Mouse (Mus musculus): ENCODE results near the gene Slc25a44.
"Not testable (repeated sequence)": the region's sequence is repeated elsewhere in the genome, so short reads cannot be mapped to it uniquely, and the experiment has no call there.

Gene Slc25a44

DNA sequence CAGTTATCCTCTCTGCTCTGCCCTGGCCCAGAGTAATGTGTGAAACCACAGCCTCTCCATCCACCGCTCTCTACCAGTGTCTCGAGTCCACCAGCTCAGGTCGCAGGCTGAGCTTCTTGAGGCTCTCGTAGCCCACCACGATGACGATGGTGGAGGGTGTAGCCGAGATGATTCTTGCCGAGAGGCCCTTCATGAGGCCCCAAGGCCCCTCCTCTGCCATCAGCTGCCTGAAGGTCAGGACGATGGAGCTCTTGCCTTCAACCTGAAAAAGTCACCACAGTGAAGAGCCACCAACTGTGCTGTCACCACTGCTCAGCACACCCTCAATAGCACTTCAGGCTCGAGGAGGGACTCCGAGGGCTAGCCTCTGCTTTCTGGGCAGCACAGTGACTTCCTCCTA is 12.3 kb downstream of the Slc25a44 start:
- in situ Hi-C loops (cut with MboI, MseI): no loop called here

- in situ Hi-C loops (cut with MboI, MseI): no loop called here
Observed at GRCm38 (mm10) chr3:88411681-88412080, 13.3 kb downstream of the Slc25a44 start.

GRCm38 (mm10) chr3:88410645-88411031 is 14.3 kb downstream of the Slc25a44 start:
- in situ Hi-C loops (cut with MboI, MseI): no loop called here

- in situ Hi-C loops (cut with MboI, MseI): loop anchor here (5.0 kb wide), 3 partner anchors 62 to 122 kb away; partner anchors contain the start of gene Mex3a (in 1 of the 2)
Observed at GRCm38 (mm10) chr3:88409741-88410644, 14.9 kb downstream of the Slc25a44 start, which contains the start of gene Pmf1. TSS of gene Pmf1 (minus strand) at chr3:88410331.

DNA sequence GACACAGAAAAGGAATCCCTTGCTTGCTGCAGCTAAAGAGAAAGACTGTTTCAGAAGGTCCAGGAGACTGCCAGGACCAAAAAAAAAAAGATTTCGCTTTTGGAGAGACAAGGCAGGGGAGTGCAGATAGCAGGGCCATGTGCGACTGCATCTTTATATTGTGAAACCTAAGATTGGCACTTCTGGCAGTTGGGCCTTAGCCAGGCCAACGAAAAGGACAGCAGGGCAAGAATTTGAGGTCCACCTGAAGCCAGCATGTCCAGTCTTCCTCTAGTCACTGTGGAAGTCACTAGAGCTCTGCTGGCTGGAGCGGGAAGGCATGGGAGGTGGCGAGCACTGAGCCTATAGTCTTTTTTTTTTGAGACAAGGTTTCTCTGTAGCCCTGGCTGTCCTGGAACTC is 16.0 kb downstream of the Slc25a44 start:
- in situ Hi-C loops (cut with MboI, MseI): loop anchor here (5.0 kb wide), 3 partner anchors 63 to 123 kb away; partner anchors contain the start of gene Mex3a (in 1 of the 2)

- in situ Hi-C loops (cut with MboI, MseI): loop anchor here (5.0 kb wide), 3 partner anchors 65 to 125 kb away; partner anchors contain the start of gene Mex3a (in 1 of the 2)
Observed at GRCm38 (mm10) chr3:88407529-88407928, 17.4 kb downstream of the Slc25a44 start.

- in situ Hi-C loops (cut with MboI, MseI): loop anchor here (5.0 kb wide), 3 partner anchors 65 to 125 kb away; partner anchors contain the start of gene Mex3a (in 1 of the 2)
Observed at GRCm38 (mm10) chr3:88407090-88407489, 17.8 kb downstream of the Slc25a44 start.

DNA sequence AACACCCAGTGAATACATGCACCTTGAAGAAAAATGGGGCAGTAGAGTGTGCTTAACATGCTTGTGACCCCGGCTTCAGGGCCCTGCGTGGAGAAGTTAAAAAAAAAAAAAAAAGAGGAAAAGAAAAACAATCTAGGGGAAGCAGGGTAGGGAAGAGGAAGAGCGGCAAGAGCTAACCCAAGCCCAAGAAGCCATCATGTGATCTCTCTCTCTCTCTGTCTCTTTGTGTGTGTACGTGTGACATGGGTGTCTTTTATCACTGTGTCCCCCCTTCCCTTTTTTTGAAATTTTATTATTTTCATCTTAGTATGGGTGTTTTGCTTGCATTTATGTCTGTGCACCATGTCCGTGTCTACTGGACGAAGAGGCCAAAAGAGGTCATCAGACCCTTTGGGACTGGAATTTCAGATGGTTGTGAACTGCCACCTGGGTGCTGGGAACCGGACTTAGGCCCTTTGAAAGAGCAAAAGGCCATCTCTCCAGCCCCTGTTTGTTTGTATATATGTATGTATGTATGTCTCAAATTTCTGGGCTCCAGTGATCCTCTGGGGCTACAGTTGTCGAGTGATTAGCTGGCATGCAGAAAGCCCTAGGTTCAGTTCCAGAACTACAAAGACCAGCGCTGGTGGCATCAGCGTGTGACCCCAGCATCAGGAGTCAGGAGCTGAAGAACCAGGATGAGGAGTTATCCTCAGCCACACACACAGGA is 21.3 kb downstream of the Slc25a44 start:
- in situ Hi-C loops (cut with MboI, MseI): no loop called here

- in situ Hi-C loops (cut with MboI, MseI): no loop called here
Observed at GRCm38 (mm10) chr3:88398666-88399065, 26.3 kb downstream of the Slc25a44 start.

GRCm38 (mm10) chr3:88395742-88396141 is 29.2 kb downstream of the Slc25a44 start:
- in situ Hi-C loops (cut with MboI, MseI): no loop called here

DNA sequence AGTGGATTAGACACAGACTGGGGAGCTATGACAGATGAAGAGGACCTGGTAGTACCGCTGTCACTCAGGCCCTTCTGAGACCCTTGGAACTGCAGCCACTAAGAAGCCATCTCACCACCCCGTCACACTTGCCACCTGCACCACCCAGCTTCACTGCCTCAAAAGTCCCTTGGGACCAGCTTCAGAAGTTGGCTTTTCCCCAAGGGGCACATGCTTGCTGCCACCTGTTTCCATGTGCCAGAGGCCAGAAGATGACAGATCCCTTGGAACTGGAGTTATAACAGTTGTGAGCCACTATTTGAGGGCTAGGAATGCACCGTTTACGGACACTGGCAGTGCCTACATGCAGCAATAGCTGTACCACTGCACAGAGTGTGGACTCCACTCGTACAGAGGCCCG is 29.7 kb downstream of the Slc25a44 start:
- in situ Hi-C loops (cut with MboI, MseI): no loop called here

DNA sequence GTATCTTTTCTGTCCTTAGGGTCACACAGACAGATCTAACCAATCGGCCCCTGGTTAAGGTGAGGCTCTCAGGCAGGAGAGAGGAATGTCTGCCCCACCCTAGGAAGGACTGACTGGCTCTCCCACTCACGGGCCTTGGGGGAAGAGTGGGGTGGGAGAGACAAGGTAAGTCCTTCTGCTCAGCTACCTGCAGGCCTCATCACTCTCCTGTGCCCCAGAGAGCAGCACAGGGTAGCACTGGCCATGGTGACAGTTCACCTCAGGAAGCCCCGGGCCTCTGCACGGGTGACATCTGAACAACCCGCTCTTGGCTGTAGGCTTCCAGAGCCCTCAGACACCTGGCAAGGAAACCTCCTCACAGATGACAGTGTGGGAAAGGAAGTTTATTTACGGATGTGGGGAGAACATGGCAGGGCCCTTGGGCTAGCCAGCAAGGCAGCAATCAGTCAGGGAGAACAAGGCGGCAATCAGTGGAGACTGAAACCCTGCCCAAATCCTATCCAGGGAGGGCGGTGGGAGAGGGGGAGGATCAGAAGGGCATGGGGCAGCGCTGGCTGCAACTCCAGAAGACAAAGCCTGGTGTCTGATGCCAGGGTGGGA is 31.1 kb downstream of the Slc25a44 start:
- in situ Hi-C loops (cut with MboI, MseI): no loop called here

- in situ Hi-C loops (cut with MboI, MseI): no loop called here
Observed at GRCm38 (mm10) chr3:88384364-88384763, 40.6 kb downstream of the Slc25a44 start, which contains the start of gene Bglap. TSS of gene Bglap (minus strand) at chr3:88384464.

DNA sequence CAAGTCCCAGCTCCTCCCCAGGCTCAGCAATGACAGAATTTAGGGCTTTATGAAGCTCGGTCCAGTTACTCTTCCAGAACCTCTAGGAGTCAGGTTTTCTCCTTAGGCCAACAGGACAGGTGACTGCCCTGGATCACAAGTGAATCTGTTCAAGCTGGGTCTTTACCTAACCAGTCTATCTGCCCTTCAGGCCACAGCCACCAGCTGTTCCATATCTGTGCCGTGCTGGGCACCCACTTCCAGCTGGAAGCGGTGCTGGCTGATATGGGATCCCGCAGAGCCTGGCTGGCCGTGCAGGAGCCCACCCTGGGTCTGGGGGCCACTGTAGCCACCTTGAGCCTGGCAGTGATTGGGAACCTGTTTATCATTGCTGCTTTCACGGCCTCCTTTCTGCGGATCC is 42.6 kb downstream of the Slc25a44 start:
- in situ Hi-C loops (cut with MboI, MseI): not testable (repeated sequence)

DNA sequence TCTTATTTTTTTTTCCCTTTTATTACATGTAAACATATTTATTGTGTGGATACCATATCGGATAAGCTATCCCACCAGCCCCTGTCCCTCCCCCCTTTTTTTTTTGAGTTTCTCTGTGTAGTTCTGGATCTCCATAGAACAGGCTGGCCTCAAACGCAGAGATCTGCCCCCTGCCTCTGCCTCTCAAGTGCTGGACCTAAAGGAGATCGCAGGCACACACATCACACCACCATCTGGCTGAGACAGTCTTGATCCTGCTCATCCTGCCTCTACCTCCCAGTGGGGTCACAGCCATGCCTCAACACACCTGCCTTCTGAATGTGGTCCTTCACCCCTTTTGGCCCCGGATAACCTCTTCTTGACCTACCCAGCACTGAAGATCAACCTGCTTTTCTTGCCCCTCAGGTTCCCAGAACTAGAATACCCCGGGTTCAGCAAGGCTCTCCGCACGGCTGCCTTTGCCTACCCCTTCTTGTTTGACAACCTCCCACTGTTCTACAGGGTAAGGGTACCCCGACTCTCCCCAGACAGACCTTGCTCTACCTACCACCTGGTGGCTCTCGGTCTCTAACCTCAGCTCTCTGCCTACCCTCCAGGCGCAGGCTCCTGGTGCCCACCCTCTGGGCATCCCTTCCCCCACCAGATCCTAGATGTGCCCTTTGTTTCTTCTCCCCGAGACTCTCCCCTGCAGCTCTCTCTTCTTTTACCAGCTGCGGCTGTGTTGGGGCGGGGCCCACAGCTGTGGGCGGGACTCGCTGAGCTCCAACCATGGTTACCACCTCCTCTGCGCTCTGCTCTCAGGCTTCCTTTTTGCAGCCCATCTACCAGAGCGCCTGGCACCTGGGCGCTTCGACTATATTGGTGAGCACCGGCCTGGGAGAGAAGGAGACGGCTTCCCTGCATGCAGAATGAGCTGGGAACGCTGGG is 43.3 kb downstream of the Slc25a44 start:
- in situ Hi-C loops (cut with MboI, MseI): not testable (repeated sequence)

DNA sequence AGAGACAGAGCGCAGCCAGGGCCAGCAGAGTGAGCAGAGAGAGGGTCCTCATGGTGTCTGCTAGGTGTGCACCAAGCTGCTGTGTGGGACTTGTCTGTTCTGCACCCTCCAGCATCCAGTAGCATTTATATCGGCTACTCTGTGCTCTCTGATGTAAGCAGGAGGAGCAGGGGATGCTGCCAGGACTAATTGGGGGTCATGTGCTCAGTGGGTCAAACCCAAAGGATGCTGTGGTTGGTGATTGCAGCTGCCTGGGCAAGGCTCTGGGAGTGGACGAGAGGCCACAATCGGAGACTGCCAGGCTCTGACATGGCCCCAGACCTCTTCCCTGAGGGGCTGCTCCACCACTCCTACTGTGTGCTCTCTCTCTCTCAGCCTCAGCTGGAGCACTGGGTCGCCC is 46.3 kb downstream of the Slc25a44 start, which contains the start of gene Bglap2:
Gene Bglap2, minus strand, starts transcription at position 101 of the 400 bp plus-strand sequence.
- in situ Hi-C loops (cut with MboI, MseI): not testable (repeated sequence)

GRCm38 (mm10) chr3:88376644-88377043 is 48.3 kb downstream of the Slc25a44 start:
- in situ Hi-C loops (cut with MboI, MseI): not testable (repeated sequence)

DNA sequence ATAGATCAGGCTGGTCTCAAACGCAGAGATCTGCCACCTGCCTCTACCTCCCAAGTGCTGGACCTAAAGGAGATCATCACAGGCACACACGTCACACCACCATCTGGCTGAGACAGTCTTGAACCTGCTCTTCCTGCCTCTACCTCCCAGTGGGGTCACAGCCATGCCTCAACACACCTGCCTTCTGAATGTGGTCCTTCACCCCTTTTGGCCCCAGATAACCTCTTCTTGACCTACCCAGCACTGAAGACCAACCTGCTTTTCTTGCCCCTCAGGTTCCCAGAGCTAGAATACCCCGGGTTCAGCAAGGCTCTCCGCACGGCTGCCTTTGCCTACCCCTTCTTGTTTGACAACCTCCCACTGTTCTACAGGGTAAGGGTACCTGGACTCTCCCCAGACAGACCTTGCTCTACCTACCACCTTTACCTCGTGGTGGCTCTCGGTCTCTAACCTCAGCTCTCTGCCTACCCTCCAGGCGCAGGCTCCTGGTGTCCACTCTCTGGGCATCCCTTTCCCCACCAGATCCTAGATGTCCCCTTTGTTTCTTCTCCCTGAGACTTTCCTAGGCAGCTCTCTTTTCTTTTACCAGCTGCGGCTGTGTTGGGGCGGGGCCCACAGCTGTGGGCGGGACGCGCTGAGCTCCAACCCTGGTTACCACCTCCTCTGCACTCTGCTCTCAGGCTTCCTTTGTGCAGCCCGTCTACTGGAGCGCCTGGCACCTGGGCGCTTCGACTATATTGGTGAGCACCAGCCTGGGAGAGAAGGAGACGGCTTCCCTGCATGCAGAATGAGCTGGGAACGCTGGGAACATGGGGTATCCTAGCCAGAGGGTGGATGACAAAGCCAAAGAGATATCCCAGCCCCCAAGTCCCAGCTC is 49.0 kb downstream of the Slc25a44 start:
- in situ Hi-C loops (cut with MboI, MseI): not testable (repeated sequence)

DNA sequence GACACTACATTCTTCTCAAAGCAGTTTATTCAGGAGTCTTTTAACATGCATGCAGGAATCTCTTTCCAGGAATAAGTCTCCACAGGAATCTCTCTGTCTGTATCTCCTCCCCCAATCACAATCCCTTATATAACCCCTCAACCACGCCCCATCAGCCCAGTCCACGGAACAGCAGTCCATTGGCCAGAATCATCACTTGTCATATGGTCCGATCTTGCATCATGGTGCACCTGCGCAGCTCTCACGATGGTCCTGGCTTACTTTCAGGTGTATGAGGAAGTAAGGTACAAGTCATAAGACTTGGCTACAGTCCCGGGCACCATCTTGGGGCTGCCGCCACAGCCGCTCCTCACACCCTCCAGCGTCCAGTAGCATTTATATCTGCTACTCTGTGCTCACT is 52.3 kb downstream of the Slc25a44 start, which contains the start of gene Bglap3:
Gene Bglap3, minus strand, starts transcription at position 101 of the 400 bp plus-strand sequence.
- in situ Hi-C loops (cut with MboI, MseI): not testable (repeated sequence)

All from T-helper 17 cell (primary cell).